Mouse (Mus musculus): ENCODE results near the gene BC055324. TPM values are rescaled to one million over a fixed set of nuclear protein-coding genes. Genes with fewer than 3 reads are reported as not detected.
A peak's percentile ranks its signal among the peaks of the same experiment; 100 is the strongest.

Gene BC055324
- total and polyA plus RNA-seq, 2 experiments, result 0.10 to 0.37 TPM

- no peak overlapping the region for H3K27ac ChIP-seq (replicated peaks; ENCODE audit: insufficient read depth, low read depth, low read length)
- no peaks in the 10 kb centered on the region for H3K27me3 ChIP-seq (ENCODE audit: control insufficient read depth, insufficient read depth, low read length)
- H3K36me3 ChIP-seq (ENCODE audit: control insufficient read depth, insufficient read depth, low read length), result no peaks in the 10 kb centered on the region
- H3K9ac ChIP-seq (ENCODE audit: low read depth, low read length), result no peak overlapping the region
- 84% methylated on average over 10 of the region's 10 CpGs for WGBS
- no peak for TF ChIP-seq CTCF (IDR thresholded peaks at IDR 0.05; ENCODE audit: low read depth, low read length)
- TF ChIP-seq POLR2A (IDR thresholded peaks at IDR 0.05; ENCODE audit: extremely low read depth, insufficient read depth, low read length), result no peak
- H3K4me1 ChIP-seq (ENCODE audit: control insufficient read depth, insufficient read depth, low read length), result no peaks in the 10 kb centered on the region
- no peak overlapping the region for H3K4me3 ChIP-seq (ENCODE audit: insufficient read depth, low read depth, low read length)
- DNase-seq (ENCODE audit: extremely low read depth, low read depth, low spot score), result no peak
- no peaks in the 10 kb centered on the region for H3K79me2 ChIP-seq (ENCODE audit: control insufficient read depth, insufficient read depth, low read length)
These were observed 30.4 kb downstream of the BC055324 start for GRCm38 (mm10) chr1:163964008-163964689.

DNA sequence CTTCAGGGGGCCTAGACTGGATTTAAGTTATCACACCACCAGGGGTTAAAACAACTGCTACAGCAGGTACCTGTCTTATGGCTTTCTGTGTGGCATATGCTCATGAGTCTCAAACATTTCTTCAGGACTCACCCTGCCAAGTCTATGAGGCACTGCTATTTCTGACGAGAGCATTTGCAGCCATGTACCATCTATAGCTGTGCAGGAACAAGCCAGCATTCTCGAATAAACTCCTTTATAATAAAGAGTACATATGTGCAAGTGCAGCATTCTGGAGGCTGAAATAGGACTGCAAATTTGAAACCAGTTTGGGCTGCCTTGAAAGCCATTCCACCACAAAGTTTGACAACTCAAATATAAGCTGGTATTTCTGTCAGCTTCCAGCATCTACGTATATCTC, 36.6 kb downstream of the BC055324 start:
- no peak overlapping the region for H3K27ac ChIP-seq (replicated peaks; ENCODE audit: insufficient read depth, low read depth, low read length)
- H3K4me3 ChIP-seq (ENCODE audit: insufficient read depth, low read depth, low read length), result no peak overlapping the region
- H3K27me3 ChIP-seq (ENCODE audit: control insufficient read depth, insufficient read depth, low read length), result no peaks in the 10 kb centered on the region
- 89% methylated on average over 3 of the region's 3 CpGs for WGBS
- DNase-seq (ENCODE audit: extremely low read depth, low read depth, low spot score), result no peak
- no peak overlapping the region for H3K9ac ChIP-seq (ENCODE audit: low read depth, low read length)
- TF ChIP-seq POLR2A (IDR thresholded peaks at IDR 0.05; ENCODE audit: extremely low read depth, insufficient read depth, low read length), result no peak
- no peak for TF ChIP-seq CTCF (IDR thresholded peaks at IDR 0.05; ENCODE audit: low read depth, low read length)
- H3K4me1 ChIP-seq (ENCODE audit: control insufficient read depth, insufficient read depth, low read length), result no peaks in the 10 kb centered on the region
- H3K79me2 ChIP-seq (ENCODE audit: control insufficient read depth, insufficient read depth, low read length), result no peaks in the 10 kb centered on the region
- H3K36me3 ChIP-seq (ENCODE audit: control insufficient read depth, insufficient read depth, low read length), result peaks cover 22% of the 10 kb centered on the region

- H3K4me3 ChIP-seq (ENCODE audit: insufficient read depth, low read depth, low read length), result no peak overlapping the region
- H3K27me3 ChIP-seq (ENCODE audit: control insufficient read depth, insufficient read depth, low read length), result no peaks in the 10 kb centered on the region
- H3K27ac ChIP-seq (replicated peaks; ENCODE audit: insufficient read depth, low read depth, low read length), result no peak overlapping the region
- WGBS, result 52% methylated on average over 2 of the region's 2 CpGs
- H3K9ac ChIP-seq (ENCODE audit: low read depth, low read length), result no peak overlapping the region
- H3K79me2 ChIP-seq (ENCODE audit: control insufficient read depth, insufficient read depth, low read length), result no peaks in the 10 kb centered on the region
- peaks cover 62% of the 10 kb centered on the region for H3K36me3 ChIP-seq (ENCODE audit: control insufficient read depth, insufficient read depth, low read length)
- DNase-seq (ENCODE audit: extremely low read depth, low read depth, low spot score), result peak; percentile 32
- H3K4me1 ChIP-seq (ENCODE audit: control insufficient read depth, insufficient read depth, low read length), result no peaks in the 10 kb centered on the region
- TF ChIP-seq POLR2A (IDR thresholded peaks at IDR 0.05; ENCODE audit: extremely low read depth, insufficient read depth, low read length), result no peak
- TF ChIP-seq CTCF (IDR thresholded peaks at IDR 0.05; ENCODE audit: low read depth, low read length), result no peak
These were observed 41.2 kb downstream of the BC055324 start for GRCm38 (mm10) chr1:163953396-163953795.

- H3K27ac ChIP-seq (replicated peaks; ENCODE audit: insufficient read depth, low read depth, low read length), result no peak overlapping the region
- peaks cover 71% of the 10 kb centered on the region for H3K36me3 ChIP-seq (ENCODE audit: control insufficient read depth, insufficient read depth, low read length)
These were observed 52.5 kb downstream of the BC055324 start for GRCm38 (mm10) chr1:163942056-163942455.

GRCm38 (mm10) chr1:163934591-163934990, 60.0 kb downstream of the BC055324 start:
- Histone ChIP-seq H3K9ac (ENCODE audit: low read depth, low read length) (no peak overlapping the region), H3K4me3 (ENCODE audit: insufficient read depth, low read depth, low read length) (no peak overlapping the region), H3K27ac (replicated peaks; ENCODE audit: insufficient read depth, low read depth, low read length) (no peak overlapping the region), H3K4me1 (ENCODE audit: control insufficient read depth, insufficient read depth, low read length) (peaks cover 8% of the 10 kb centered on the region), H3K79me2 (ENCODE audit: control insufficient read depth, insufficient read depth, low read length) (peaks cover 18% of the 10 kb centered on the region), H3K27me3 (ENCODE audit: control insufficient read depth, insufficient read depth, low read length) (no peaks in the 10 kb centered on the region), H3K36me3 (ENCODE audit: control insufficient read depth, insufficient read depth, low read length) (peaks cover 55% of the 10 kb centered on the region)
- WGBS, result 91% methylated on average over 2 of the region's 2 CpGs
- TF ChIP-seq POLR2A (IDR thresholded peaks at IDR 0.05; ENCODE audit: extremely low read depth, insufficient read depth, low read length) (no peak), CTCF (IDR thresholded peaks at IDR 0.05; ENCODE audit: low read depth, low read length) (no peak)
- no peak for DNase-seq (ENCODE audit: extremely low read depth, low read depth, low spot score)

More at GRCm38 (mm10) chr1:163942056-163942455, 52.5 kb downstream of the BC055324 start:
- Histone ChIP-seq H3K9ac (ENCODE audit: low read depth, low read length) (no peak overlapping the region), H3K4me3 (ENCODE audit: insufficient read depth, low read depth, low read length) (no peak overlapping the region), H3K4me1 (ENCODE audit: control insufficient read depth, insufficient read depth, low read length) (no peaks in the 10 kb centered on the region), H3K27me3 (ENCODE audit: control insufficient read depth, insufficient read depth, low read length) (no peaks in the 10 kb centered on the region), H3K79me2 (ENCODE audit: control insufficient read depth, insufficient read depth, low read length) (no peaks in the 10 kb centered on the region)
- no peak for TF ChIP-seq CTCF (IDR thresholded peaks at IDR 0.05; ENCODE audit: low read depth, low read length)
- WGBS, result 83% methylated on average over 6 of the region's 6 CpGs
- DNase-seq (ENCODE audit: extremely low read depth, low read depth, low spot score), result no peak

- Histone ChIP-seq H3K27ac (replicated peaks; ENCODE audit: insufficient read depth, low read depth, low read length) (peak overlapping the region; percentile 76), H3K79me2 (ENCODE audit: control insufficient read depth, insufficient read depth, low read length) (peaks cover 18% of the 10 kb centered on the region), H3K9ac (ENCODE audit: low read depth, low read length) (peak overlapping the region; percentile 67), H3K27me3 (ENCODE audit: control insufficient read depth, insufficient read depth, low read length) (no peaks in the 10 kb centered on the region), H3K36me3 (ENCODE audit: control insufficient read depth, insufficient read depth, low read length) (peaks cover 35% of the 10 kb centered on the region), H3K4me3 (ENCODE audit: insufficient read depth, low read depth, low read length) (no peak overlapping the region), H3K4me1 (ENCODE audit: control insufficient read depth, insufficient read depth, low read length) (peaks cover 8% of the 10 kb centered on the region)
- DNase-seq (ENCODE audit: extremely low read depth, low read depth, low spot score), result no peak
- WGBS, result 82% methylated on average over 8 of the region's 8 CpGs
- TF ChIP-seq CTCF (IDR thresholded peaks at IDR 0.05; ENCODE audit: low read depth, low read length) (no peak), POLR2A (IDR thresholded peaks at IDR 0.05; ENCODE audit: extremely low read depth, insufficient read depth, low read length) (no peak)
These were observed 62.8 kb downstream of the BC055324 start for GRCm38 (mm10) chr1:163931801-163932200.

All from liver, adult 2 months (tissue).